Mouse (Mus musculus): ENCODE measurements around the gene Csf2rb.
"Not testable (repeated sequence)": the region's sequence is repeated elsewhere in the genome, so short reads cannot be mapped to it uniquely, and the experiment has no call there.

The Csf2rb gene

GRCm38 (mm10) chr15:78325671-78326339, at the start of gene Csf2rb:
Csf2rb (plus strand) TSS chr15:78325752.
- DNase-seq, result no peak

DNA sequence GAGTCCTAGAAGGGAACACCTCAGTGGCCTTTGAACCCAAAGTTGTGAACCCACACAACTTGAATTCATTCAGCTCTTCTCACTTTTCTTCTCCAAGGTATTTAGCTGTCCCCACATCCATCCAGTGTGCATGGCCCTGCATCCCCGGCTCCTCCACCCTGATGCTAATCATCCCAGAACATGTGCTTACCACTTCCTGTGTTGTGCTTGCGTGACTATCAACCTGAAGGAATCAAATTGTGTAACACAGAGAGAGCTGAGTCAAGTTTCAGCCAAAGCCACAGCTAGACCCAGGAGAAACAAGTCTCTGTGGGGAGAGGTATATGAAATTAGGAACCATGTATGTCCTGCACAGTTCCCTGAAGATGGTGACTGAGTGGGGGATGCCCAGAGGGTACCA, 47.2 kb upstream of the Csf2rb start:
- no peak for DNase-seq

- no peak for DNase-seq
Observed at GRCm38 (mm10) chr15:78287941-78288340, 37.6 kb upstream of the Csf2rb start.

- not testable (repeated sequence) for DNase-seq
Observed at GRCm38 (mm10) chr15:78289775-78290174, 35.8 kb upstream of the Csf2rb start.

DNA sequence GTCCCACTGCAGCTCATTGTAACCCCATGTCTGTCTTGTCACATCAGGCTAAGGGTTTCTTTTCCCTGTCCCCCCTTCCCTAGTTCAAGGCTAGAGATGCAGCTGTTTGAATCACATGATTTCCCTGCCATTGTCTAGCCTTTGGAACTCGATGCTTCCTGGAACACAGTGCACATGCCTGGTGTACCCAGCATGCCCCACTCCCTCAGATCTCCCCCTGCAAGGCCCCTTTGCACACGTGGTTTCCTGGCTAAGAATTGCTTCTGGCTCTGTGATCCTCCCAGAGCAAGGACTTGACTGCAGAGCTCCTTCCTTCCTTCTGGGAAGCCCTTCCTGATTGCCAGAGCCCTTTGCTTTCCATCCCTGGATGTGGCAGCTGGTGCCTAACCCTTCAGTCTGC, 32.3 kb upstream of the Csf2rb start:
- DNase-seq, result peak; percentile 35

DNA sequence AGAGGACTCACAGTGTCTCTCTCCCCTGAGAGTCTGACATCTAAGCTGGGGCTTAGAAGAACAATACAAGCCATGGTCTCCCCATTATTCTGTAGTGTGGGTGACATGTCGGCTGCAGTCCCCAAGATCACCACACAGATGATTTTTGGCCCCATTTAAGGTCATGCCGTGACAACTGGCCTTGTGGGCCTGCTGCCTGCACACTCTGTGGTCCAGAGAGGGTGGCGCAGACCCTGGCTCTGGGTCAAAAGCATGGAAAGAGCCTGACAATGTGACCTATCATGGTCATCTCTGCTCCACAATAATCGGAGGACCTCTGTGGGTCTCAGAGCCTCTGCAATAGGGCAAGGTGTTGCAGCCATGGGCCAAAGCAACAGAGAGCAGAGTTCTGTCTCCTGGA, 31.8 kb upstream of the Csf2rb start:
- DNase-seq, result no peak

DNA sequence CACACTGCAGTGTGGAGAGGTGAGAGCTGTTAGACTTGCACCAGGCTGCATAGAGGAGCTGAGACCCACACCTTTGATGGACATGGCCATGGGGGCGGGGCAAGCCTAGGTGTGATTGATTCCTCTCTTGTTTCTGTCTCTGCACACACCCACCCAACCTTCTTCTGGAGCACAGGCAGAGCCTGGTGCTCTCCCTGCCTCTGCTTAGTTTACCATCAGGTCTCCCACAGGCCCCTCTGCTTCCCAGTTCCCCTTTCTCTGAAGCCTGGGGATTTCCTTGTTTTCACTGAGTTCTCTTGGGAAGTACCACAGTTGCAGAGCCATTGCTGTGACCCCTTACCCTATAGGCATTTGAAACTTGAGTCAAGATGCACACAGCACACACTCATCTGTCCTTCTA, 27.0 kb upstream of the Csf2rb start:
- no peak for DNase-seq

DNA sequence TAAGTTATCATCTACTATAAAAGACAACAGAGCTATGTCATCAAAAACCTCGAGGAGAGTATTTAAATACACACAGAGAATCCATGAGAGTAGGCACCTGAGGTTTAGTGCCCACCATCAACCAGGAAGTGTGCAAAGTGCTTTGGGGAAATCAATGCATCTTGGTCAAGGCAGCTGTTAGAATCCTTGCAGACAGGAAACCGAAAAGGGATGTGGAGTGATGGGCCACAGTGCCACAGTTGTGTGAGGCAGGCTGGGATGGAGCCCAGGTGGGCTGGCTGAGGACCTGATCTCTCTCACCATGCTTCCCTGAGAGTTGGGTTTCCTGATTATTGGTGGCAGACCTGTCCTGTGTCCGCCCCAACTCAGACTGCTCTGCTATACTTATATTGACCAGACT, 25.9 kb upstream of the Csf2rb start:
- DNase-seq, result no peak

- DNase-seq, result no peak
Observed at GRCm38 (mm10) chr15:78300773-78301172, 24.8 kb upstream of the Csf2rb start.

DNA sequence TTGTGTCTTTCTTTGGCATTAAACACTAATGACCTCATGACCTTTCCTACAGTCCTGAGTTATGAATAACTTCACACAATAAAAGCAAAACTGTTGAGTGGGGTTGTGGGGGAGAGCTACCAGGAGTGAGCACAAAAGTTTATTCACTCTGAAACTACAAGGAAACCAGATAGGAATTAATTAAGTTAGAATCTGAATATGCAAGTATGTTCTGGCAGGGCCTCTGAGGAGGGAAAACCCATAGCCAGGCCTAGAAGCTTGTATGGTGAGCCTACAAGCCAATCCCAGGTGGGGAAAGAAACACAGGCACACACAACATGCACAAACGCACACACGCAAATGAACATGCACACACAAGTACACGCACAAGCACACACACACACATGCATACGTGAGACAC, 22.8 kb upstream of the Csf2rb start:
- no peak for DNase-seq

DNA sequence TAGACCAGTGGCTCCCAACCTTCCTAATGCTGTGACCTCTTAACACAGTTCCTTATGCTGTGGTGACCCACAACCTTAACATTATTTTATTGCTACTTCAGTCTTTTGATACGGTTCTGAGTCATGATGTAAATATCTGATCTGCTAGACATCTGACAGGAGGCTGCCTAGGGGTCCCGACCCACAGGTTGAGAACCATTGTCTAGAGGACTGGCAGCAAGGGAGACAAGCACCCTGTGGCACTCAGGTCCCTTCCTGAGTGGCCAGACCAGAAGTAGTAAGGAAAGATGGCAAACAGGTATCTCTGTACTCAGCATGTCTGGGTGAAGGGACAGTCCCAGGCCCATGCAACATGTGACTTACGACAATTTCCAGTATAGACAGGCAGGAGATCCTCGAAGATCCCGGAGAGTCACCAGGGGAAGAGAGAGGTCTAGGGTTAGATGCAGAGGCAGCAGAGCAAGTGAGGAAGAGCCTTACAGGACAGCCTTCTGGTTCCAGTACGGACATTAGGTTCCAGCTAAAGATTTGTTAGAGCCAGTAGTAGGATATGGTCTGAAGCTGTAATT, 21.8 kb upstream of the Csf2rb start:
- no peak for DNase-seq

- DNase-seq, result no peak
Observed at GRCm38 (mm10) chr15:78305341-78305933, 20.1 kb upstream of the Csf2rb start, which contains the start of gene Csf2rb2. Csf2rb2 (minus strand) TSS chr15:78305721.

GRCm38 (mm10) chr15:78309865-78310264, 15.7 kb upstream of the Csf2rb start:
- no peak for DNase-seq

- DNase-seq, result no peak
Observed at GRCm38 (mm10) chr15:78310971-78311370, 14.6 kb upstream of the Csf2rb start.

DNA sequence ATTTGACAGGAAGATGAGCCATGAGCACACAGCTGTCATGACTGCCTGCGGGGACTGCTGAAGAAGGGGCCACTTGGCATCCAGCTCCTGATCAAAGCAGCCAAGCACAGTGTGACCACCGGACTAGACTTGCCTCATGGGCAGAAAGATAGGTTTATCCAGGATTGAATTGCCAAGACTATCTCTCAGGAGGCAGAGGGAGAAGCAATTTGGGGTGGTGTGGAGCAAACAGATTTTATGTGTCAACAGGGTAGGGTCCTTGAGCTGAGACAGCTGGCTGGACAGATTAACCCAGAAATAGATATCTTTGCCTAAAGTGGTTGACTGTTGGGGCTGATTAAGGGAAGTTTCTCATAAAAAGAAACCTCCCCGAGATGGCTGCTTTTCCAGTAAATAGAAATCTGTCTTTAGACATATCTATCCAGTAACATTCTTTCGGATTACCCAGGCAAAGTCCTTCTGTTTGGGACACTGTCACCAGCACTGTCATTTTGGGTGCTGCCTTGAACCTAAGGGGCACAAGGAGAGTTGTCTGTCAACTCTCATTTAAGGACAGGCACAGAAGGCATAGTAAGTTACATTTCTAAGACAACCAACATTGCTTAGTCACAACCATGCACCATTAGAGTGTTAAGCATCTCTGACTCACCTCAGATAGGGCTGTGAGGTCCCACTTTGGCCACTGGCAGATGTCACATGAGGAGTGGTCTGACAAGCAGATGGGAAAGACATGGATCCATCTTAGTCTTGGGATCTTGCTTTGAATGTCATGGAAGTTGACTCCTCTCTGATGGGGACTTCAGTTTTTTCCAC, 12.9 kb upstream of the Csf2rb start:
- not testable (repeated sequence) for DNase-seq

DNA sequence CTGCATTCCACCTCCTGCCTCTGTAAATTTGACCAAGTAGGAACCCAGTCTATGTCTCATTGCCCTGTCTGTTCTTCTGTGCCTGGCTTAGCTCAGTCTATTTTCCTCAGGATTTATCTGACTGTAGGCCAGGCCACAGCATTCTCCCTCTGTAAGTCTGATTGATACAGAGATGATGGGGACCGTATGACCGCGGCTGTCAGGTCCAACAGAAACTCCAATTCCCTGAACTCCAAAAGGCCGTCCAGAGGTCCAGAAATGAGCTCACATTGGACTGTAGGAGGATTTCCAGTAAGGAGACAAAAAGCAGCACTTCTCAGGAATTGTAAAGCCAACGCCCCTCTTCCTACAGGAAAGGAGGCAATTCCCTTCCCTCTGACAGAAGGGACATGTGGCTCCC, 11.9 kb upstream of the Csf2rb start:
- not testable (repeated sequence) for DNase-seq

- not testable (repeated sequence) for DNase-seq
Observed at GRCm38 (mm10) chr15:78318338-78319171, 7.0 kb upstream of the Csf2rb start.

DNA sequence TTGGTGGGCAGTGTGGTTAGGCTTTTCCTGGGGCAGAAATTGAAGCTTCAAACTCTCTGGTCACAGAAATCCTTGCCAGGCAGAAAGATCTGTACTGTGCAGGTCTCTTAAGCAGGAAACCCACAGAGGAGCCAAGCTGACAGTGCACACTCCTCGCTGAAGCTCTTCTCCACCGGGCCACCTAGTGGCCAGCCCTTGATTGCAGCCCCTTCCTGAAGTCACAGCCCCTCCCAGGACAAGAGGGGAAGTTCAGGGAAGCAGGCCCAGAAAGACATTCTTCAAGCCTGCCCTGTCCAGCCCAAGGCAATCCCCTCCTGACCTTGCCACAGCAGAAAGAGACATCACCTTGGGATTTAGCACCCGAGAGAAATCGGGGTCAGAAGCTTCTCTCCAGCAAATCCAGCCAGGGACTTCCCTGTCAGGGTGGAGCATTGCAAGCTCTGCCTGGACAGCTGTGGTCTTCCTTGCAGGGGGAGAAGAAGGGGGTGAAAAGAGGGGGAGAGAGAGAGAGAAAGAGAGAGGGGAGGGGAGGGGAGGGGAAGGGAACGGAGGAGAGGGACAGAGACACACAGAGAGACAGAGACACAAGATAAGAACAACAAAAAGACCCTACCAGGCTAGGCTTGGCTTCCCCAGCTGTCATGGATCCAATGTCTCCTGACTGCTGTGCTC, 4.6 kb upstream of the Csf2rb start:
- peak; percentile 68 for DNase-seq

DNA sequence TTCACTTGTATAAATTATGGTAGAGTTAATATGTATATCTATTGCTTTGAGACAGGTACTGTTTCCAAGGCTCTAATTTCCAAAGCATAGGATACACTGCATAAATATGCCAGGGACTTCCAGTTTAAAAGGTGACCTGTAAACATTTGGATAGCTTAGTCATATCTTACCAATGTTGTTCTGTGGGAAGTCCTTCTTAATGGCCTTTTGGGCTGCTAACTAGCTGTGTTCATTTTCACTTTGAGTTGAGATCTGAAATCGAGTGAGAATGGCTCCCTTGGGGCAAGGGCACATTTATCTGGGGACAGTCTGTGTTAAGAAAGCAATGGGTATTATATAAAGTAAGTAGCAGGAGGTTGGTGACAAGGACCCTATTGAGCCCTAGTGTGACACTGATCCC, 2.2 kb upstream of the Csf2rb start:
- no peak for DNase-seq

GRCm38 (mm10) chr15:78324294-78324693, 1.3 kb upstream of the Csf2rb start:
- DNase-seq, result no peak

DNA sequence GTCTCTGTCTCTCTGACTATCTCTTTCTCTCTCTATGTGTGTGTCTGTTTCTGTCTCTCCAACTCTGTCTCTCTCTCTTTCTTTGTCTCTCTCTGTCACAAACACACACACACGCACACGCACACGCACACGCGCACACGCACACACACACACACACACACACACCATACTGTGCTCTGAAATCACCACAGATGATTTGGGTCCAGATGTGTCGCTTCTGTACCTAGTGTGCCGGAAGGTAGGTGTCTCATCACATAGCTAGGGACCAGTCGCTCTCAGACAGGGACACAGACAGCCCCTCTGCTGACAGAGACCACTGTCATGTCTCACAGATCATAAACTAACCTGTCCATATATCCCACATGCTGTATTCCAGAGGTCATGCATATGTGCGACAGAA, 1.2 kb downstream of the Csf2rb start:
- DNase-seq, result no peak

DNA sequence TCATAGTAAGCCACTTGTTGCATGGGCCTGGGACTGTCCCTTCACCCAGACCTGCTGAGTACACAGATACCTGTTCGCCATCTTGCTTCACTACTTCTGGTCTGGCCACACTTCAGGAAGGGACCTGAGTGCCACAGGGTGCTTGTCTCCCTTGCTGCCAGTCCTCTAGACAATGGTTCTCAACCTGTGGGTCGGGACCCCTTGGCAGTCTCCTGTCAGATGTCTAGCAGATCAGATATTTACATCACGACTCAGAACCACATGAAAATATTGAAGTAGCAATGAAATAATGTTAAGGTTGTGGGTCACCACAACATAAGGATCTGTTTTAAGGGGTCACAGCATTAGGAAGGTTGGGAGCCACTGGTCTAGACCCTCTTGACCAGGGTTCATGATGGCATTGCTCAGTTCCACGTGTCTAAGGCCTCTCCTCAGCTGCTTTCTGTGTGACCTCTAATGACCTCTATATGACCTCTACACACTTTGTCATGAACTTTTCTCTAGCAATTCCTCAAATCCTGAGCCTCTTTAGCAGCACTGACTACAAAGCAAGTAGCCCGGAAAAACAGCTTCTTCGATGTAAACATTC, 2.3 kb downstream of the Csf2rb start:
- not testable (repeated sequence) for DNase-seq
